Mouse (Mus musculus) liver, embryonic 11.5 days (tissue): ENCODE measurements around the gene Alkbh7. TPM values are rescaled to one million over a fixed set of nuclear protein-coding genes. Genes with fewer than 3 reads are reported as not detected.
A peak's percentile ranks its signal among the peaks of the same experiment; 100 is the strongest.

Source experiments
- ATAC-seq: fragments of 200-750 bp; cut with Nextera tagmentation; replicated peaks from 2 replicates; pipeline ENCODE4 v1.8.0; 2017; ENCODE audit warnings: moderate number of reproducible peaks, mild to moderate bottlenecking, moderate TSS enrichment, moderate library complexity; ENCODE audit not compliant: low FRiP score
- DNase-seq: peaks from one replicate; pipeline ENCODE4 v3.0.0-alpha.2; 2017; ENCODE audit warnings: low spot score
- H3K27ac ChIP-seq: fragments of 300-500 bp; sonication (generic); 2 replicates; pipeline ENCODE4 v1.5.1; 2014; ENCODE audit warnings: mild to moderate bottlenecking, low read depth, low read length, control low read depth
- H3K27me3 ChIP-seq: fragments of 300-500 bp; sonication (generic); replicated peaks from 2 replicates; pipeline ENCODE4 v1.6.1; 2014; ENCODE audit warnings: low read length, mixed read lengths; ENCODE audit not compliant: control insufficient read depth, insufficient read depth
- H3K36me3 ChIP-seq: fragments of 300-500 bp; sonication (generic); 2 replicates; pipeline ENCODE4 v1.6.1; 2014; ENCODE audit warnings: mild to moderate bottlenecking, low read length, moderate library complexity, mixed read lengths; ENCODE audit not compliant: control insufficient read depth, insufficient read depth
- H3K4me1 ChIP-seq: fragments of 300-500 bp; sonication (generic); replicated peaks from 2 replicates; pipeline ENCODE4 v1.6.1; 2014; ENCODE audit warnings: low read length, mixed read lengths; ENCODE audit not compliant: control insufficient read depth, insufficient read depth
- H3K4me2 ChIP-seq: fragments of 300-500 bp; sonication (generic); 2 replicates; pipeline ENCODE4 v1.6.1; 2014; ENCODE audit warnings: mild to moderate bottlenecking, control low read depth, moderate library complexity
- H3K4me3 ChIP-seq: fragments of 300-500 bp; sonication (generic); 2 replicates; pipeline ENCODE4 v1.5.1; 2014; ENCODE audit warnings: low read depth, low read length, control low read depth
- H3K9ac ChIP-seq: fragments of 300-500 bp; sonication (generic); 2 replicates; pipeline ENCODE4 v1.6.1; 2014; ENCODE audit warnings: low read depth, low read length, control low read depth
- H3K9me3 ChIP-seq: fragments of 300-500 bp; sonication (generic); 2 replicates; pipeline ENCODE4 v1.6.1; 2016; ENCODE audit warnings: low read length, inconsistent platforms, mixed read lengths; ENCODE audit not compliant: control insufficient read depth
- WGBS: fragments of 180-500 bp; shearing (Covaris S2); extraction: QIAGEN DNeasy Blood & Tissue Kit; methylation state at CpG from one replicate; pipeline ENCODE4 v1.1.7; 2014; 5-methylcytosine and 5-hydroxymethylcytosine counted together
- polyA plus RNA-seq: library from polyadenylated mRNA; unstranded; fragments of >200 nt; fragmentation: Nextera tagmentation; extraction: Ambion mirVana; gene quantifications from 2 replicates; pipeline ENCODE4 v1.2.1, GENCODE M21; 2014

Alkbh7 gene
- polyA plus RNA-seq, 1 experiment from 2014 or later, result 39.9 TPM

DNA sequence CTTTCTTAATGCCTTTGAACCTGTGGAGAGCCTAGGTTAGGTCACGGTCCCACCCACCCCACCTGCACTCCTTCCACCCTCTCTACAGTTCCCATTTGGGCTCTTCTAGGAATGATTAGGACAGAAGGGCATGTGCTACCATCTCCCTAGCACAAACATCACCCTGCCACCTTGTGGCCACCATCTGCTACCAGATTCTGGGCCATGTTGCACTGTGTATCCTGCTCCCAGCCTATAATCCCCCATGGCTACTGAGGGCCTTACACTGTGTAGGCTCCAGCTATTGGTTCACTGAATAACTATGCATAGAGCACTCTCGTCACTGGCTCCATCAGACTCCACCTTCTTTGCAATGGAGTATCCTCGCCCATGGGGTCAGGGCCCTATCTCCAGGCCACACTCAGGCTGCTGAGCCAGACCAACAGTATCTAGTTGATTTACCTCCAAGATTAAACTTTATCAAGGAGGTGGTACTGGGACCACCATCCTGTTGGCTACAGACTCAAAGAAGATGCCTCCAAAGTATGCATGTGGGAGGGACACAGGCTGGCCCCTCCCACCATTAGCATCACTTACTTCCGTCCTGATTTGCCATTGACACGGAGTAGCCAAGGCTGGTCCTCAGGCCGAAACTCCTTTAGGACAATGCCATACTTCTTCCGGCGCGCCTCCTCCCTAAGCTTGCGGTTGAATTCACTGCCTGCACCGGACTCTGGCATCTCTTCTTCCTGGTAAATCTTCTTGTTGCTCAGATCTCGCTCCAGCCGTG lies 10.2 kb downstream of the Alkbh7 start:
- H3K9me3 ChIP-seq, result no peaks in the 10 kb centered on the region
- ATAC-seq, result 0 out of 2 replicates have a peak, but pooled peaks have one; percentile 11
- no peak overlapping the region for H3K4me2 ChIP-seq
- H3K27ac ChIP-seq, result no peak overlapping the region
- peaks cover 52% of the 10 kb centered on the region for H3K36me3 ChIP-seq
- H3K4me1 ChIP-seq, result peaks cover 21% of the 10 kb centered on the region
- WGBS, result 91% methylated on average over 13 of the region's 13 CpGs
- no peak overlapping the region for H3K9ac ChIP-seq
- H3K4me3 ChIP-seq, result no peak overlapping the region
- DNase-seq, result no peak
- no peaks in the 10 kb centered on the region for H3K27me3 ChIP-seq

DNA sequence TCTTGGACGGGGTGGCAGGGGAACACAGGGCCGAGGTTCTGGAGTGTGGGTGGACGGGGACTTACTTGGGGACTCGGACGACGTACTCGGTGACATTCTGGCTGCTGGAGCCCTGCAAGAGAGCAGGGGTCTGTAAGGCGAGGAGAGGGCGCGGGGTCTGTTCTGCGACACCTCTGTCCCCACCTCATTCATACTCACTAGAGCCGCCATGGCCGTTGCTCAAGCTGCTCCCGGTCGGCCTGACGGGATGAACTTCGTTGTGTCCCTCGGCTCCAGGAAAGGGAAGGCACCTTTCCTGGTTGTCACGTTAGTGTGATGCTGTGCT lies 13.7 kb downstream of the Alkbh7 start:
- peak overlapping the region; percentile 72 for H3K4me3 ChIP-seq
- peaks cover 10% of the 10 kb centered on the region for H3K4me1 ChIP-seq
- H3K27me3 ChIP-seq, result no peaks in the 10 kb centered on the region
- peak overlapping the region; percentile 83 for H3K27ac ChIP-seq
- DNase-seq (no peak), ATAC-seq (peak; percentile 51)
- H3K9ac ChIP-seq, result peak overlapping the region; percentile 84
- whole genome bisulfite sequencing, result under 1% methylated on average over 19 of the region's 19 CpGs
- H3K36me3 ChIP-seq, result peaks cover 22% of the 10 kb centered on the region; the same call in 1 of the 2 replicates
- peak overlapping the region; percentile 90 for H3K4me2 ChIP-seq
- H3K9me3 ChIP-seq, result no peaks in the 10 kb centered on the region

DNA sequence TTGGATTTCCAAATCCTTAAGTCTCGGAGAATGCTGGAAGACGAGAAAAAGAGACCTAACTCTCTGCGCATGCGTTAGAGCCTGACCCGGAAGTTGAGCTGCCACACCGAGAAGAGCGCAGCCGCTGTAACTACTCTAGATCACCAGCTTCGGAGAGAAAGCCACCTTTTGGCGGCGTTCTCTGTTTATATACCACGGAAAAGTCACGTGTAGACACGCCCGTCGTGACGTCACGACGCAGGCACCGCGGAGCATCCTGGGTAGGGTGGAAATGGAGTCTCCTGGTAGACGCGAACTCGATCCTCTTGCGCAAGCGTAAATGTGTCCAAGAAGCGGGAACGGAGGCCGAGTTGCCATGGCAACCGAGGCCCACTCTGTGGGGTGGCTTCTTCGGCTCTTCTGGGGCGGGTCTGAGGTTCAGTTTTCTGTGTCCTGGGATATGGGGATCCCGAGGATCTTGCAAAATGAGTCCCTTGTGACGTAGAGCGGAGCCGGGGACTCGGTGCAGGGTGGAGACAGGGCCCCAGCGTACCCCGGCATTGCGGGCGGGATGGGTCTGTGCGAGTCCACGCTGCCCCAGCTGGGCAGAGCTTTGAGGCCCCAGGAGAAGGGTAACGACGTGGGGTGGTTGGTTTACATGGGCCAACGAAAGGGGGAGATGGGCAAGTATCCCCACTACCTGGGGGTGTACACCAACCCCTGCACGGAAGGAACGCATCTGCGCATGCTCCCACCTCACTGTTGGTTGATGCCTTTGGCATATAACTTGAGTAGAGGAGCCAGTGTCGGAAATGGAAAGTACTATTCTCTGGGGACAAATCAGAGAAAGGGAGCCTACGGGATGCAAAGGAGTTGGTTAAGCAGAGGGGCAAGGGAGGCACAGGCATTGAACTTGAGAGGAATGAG lies 14.3 kb downstream of the Alkbh7 start, which contains the start of the genes Gtf2f1 and Gm17949:
Gtf2f1 (minus strand) TSS at position 53 of the 906 bp plus-strand sequence.
Gm17949 (plus strand) TSS at position 234 of the 906 bp plus-strand sequence.
- DNase-seq, result peak; percentile 96
- H3K4me3 ChIP-seq, result peak within 1 kb of the TSS; percentile 72
- H3K4me1 ChIP-seq, result peaks cover 10% of the 10 kb centered on the region
- 1% methylated on average over 51 of the region's 51 CpGs for WGBS
- peak within 1 kb of the TSS; percentile 90 for H3K4me2 ChIP-seq
- H3K27me3 ChIP-seq, result no peaks in the 10 kb centered on the region
- peak within 1 kb of the TSS; percentile 83 for H3K27ac ChIP-seq
- peak; percentile 85 for ATAC-seq
- no peaks in the 10 kb centered on the region for H3K9me3 ChIP-seq
- H3K9ac ChIP-seq, result peak within 1 kb of the TSS; percentile 84
- peaks cover 18% of the 10 kb centered on the region; the same call in 1 of the 2 replicates for H3K36me3 ChIP-seq

DNA sequence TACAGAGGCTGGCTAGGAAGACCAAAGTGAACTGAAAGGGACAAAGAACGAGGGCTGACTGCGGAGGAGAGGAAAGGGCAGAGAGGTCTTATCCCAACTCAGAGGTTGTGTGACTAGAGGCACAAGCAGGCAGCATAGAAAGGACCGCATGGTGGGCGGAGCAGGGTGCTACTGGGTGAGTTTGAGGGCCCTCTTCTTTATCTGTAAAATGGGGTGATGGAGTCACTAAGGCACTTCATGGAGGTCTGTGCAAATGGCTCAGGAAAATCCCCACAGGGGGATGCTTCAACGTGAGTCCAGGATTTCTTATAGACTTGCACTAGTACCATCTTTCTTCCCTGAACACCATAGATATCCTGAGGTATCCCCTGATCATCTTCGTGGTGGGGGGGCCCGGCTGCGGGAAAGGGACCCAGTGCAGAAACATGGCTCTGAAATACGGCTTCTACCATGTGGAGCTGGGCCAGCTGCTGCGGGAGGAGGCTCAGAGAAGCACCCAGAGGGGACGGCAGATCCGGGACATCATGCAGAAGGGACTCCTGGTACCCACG lies 15.2 kb downstream of the Alkbh7 start:
- WGBS, result 73% methylated on average over 13 of the region's 13 CpGs
- no peaks in the 10 kb centered on the region for H3K27me3 ChIP-seq
- DNase-seq (peak; percentile 44), ATAC-seq (peak; percentile 11; the same call in 1 of the 2 replicates)
- peak overlapping the region; percentile 72 for H3K4me3 ChIP-seq
- H3K9ac ChIP-seq, result peak overlapping the region; percentile 82
- peak overlapping the region; percentile 83 for H3K27ac ChIP-seq
- peaks cover 10% of the 10 kb centered on the region for H3K4me1 ChIP-seq
- peak overlapping the region; percentile 90 for H3K4me2 ChIP-seq
- peaks cover 10% of the 10 kb centered on the region; the same call in 1 of the 2 replicates for H3K36me3 ChIP-seq
- H3K9me3 ChIP-seq, result no peaks in the 10 kb centered on the region

DNA sequence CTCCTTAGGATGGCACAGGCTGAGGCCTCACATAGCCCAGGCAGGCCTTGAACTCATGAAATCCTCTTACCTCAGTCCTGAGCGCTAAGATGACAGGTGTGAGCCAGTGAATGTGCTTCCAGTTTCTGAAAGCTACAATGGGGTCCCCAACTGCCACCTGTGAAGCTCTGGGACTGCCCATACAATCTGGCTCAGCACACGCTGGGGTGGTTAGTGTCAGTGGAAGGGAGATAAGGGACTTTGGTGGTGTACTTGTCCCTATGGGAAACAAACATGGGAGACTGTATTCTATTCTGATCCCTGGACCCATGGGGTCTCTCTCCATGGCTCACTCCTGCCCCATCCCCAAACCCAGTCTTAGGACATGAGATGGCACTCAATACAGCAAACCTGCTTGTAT lies 22.6 kb downstream of the Alkbh7 start:
- Histone ChIP-seq H3K4me1 (peaks cover 19% of the 10 kb centered on the region), H3K9ac (no peak overlapping the region), H3K36me3 (peaks cover 38% of the 10 kb centered on the region), H3K4me3 (no peak overlapping the region), H3K4me2 (peak overlapping the region; percentile 16), H3K27ac (peak overlapping the region; percentile 76), H3K27me3 (no peaks in the 10 kb centered on the region), H3K9me3 (no peaks in the 10 kb centered on the region)
- 43% methylated on average over 2 of the region's 2 CpGs for WGBS
- ATAC-seq, result peak; percentile 82
- DNase-seq, result no peak

DNA sequence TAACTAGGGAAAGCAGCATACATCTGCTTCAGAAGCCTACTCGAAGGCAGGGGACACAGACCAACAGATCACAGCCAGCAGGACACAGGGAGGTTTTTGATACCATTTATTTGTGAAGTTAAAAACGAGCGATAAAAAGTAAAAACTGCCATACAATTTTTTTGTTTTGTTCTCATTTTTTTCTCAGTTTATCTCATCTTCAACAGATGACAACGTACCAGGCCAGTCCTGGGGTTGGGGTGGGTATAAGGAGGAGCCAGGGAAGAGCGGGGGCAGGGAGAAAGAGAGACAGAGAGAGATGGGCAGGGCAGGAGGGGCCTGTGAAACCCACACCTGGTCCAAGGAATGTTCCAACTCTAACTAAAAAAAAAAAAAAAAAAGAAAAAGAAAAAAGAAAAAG lies 23.8 kb downstream of the Alkbh7 start:
- Histone ChIP-seq H3K27ac (peak overlapping the region; percentile 70), H3K4me3 (no peak overlapping the region), H3K9ac (no peak overlapping the region), H3K4me2 (no peak overlapping the region), H3K36me3 (peaks cover 51% of the 10 kb centered on the region), H3K9me3 (no peaks in the 10 kb centered on the region), H3K4me1 (peaks cover 19% of the 10 kb centered on the region), H3K27me3 (no peaks in the 10 kb centered on the region)
- 0 out of 2 replicates have a peak, but pooled peaks have one; percentile 44 for ATAC-seq
- WGBS, result 67% methylated on average over 5 of the region's 5 CpGs
- DNase-seq, result no peak

DNA sequence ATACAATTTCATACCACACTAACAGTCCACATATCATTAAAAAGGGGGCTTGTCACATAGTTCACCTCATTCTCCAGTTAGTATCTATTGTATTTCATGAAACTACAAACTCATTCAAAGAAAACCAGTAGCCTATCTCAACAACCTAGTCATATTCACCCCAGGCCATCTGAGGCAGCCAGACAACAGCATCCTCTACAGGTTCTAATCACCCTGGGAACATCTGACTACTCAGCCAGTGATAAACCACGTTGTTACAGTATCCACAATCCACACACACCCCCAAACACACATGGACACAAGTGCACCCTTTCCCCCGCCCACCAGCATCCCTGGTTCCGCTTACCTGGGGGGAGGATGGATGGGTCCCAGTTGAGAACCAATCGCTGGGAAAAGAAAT lies 30.3 kb downstream of the Alkbh7 start:
- WGBS, result 76% methylated on average over 4 of the region's 4 CpGs
- H3K27me3 ChIP-seq, result no peaks in the 10 kb centered on the region
- ATAC-seq (no peak), DNase-seq (no peak)
- H3K9ac ChIP-seq, result no peak overlapping the region
- H3K4me1 ChIP-seq, result peaks cover 21% of the 10 kb centered on the region
- H3K27ac ChIP-seq, result no peak overlapping the region
- H3K4me2 ChIP-seq, result no peak overlapping the region
- H3K9me3 ChIP-seq, result no peaks in the 10 kb centered on the region
- H3K36me3 ChIP-seq, result peaks cover 61% of the 10 kb centered on the region
- no peak overlapping the region for H3K4me3 ChIP-seq

DNA sequence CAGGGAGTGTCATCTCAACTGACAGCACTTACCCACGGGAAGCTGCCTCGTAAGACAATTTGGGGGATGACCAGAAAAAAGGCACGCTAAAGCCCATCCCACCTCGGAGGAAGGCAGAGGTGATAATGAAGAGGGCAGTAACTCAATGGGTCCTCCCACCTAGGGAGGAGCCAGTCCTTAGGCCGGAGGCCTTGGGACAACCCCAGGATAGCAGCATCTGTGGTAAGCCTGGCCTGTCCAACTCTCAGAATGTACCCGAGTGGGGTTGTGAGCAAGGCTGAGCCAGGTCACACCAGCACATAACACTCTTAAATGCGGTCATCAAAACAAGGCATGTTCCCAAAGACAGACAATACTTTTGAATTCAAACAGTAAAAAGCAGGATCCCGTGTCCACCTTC lies 32.6 kb downstream of the Alkbh7 start:
- Histone ChIP-seq H3K27ac (peak overlapping the region; percentile 98; the same call in 1 of the 2 replicates), H3K4me2 (peak overlapping the region; percentile 96), H3K9me3 (no peaks in the 10 kb centered on the region), H3K27me3 (no peaks in the 10 kb centered on the region), H3K9ac (peak overlapping the region; percentile 100), H3K36me3 (peaks cover 39% of the 10 kb centered on the region), H3K4me3 (peak overlapping the region; percentile 99), H3K4me1 (peaks cover 21% of the 10 kb centered on the region)
- DNase-seq, result no peak
- WGBS, result 29% methylated on average over 8 of the region's 8 CpGs
- ATAC-seq, result no peak
